Mouse (Mus musculus) heart, embryonic 16.5 days (tissue): ENCODE data around the gene Elmod3. TPM values are rescaled to one million over a fixed set of nuclear protein-coding genes. Genes with fewer than 3 reads are reported as not detected.

Experiments used
- ATAC-seq: fragments of 200-750 bp; cut with Nextera tagmentation; replicated peaks from 2 replicates; pipeline ENCODE4 v1.8.0; 2017; ENCODE audit warnings: moderate number of reproducible peaks; ENCODE audit not compliant: insufficient read depth, low FRiP score; ENCODE audit errors: extremely low read depth
- H3K27ac ChIP-seq: fragments of 300-500 bp; sonication (generic); 2 replicates; pipeline ENCODE4 v1.5.1; 2014; ENCODE audit warnings: mild to moderate bottlenecking, low read length, control low read depth, moderate library complexity
- H3K27me3 ChIP-seq: fragments of 300-500 bp; sonication (generic); 2 replicates; pipeline ENCODE4 v1.6.1; 2014; ENCODE audit warnings: low read length, mixed read lengths; ENCODE audit not compliant: control insufficient read depth, insufficient read depth
- H3K36me3 ChIP-seq: fragments of 300-500 bp; sonication (generic); 2 replicates; pipeline ENCODE4 v1.6.1; 2014; ENCODE audit not compliant: control insufficient read depth, insufficient read depth
- H3K4me1 ChIP-seq: fragments of 300-500 bp; sonication (generic); 2 replicates; pipeline ENCODE4 v1.6.1; 2014; ENCODE audit warnings: low read length, mixed read lengths; ENCODE audit not compliant: control insufficient read depth, insufficient read depth
- H3K4me2 ChIP-seq: fragments of 300-500 bp; sonication (generic); 2 replicates; pipeline ENCODE4 v1.6.1; 2014; ENCODE audit warnings: low read depth, mild to moderate bottlenecking, control low read depth, low read length
- H3K4me3 ChIP-seq: fragments of 300-500 bp; sonication (generic); 2 replicates; pipeline ENCODE4 v1.5.1; 2014; ENCODE audit warnings: mild to moderate bottlenecking, control low read depth, low read length
- H3K9ac ChIP-seq: fragments of 300-500 bp; sonication (generic); 2 replicates; pipeline ENCODE4 v1.6.1; 2014; ENCODE audit warnings: low read length, control low read depth
- H3K9me3 ChIP-seq: fragments of 300-500 bp; sonication (generic); replicated peaks from 2 replicates; pipeline ENCODE4 v1.6.1; 2016; ENCODE audit warnings: low read length; ENCODE audit not compliant: control insufficient read depth
- WGBS: fragments of 180-500 bp; shearing (Covaris S2); extraction: QIAGEN DNeasy Blood & Tissue Kit; methylation state at CpG from one replicate; pipeline ENCODE4 v1.1.7; 2014; 5-methylcytosine and 5-hydroxymethylcytosine counted together
- polyA plus RNA-seq: library from polyadenylated mRNA; unstranded; fragments of >200 nt; fragmentation: Nextera tagmentation; extraction: Ambion mirVana; gene quantifications from 2 replicates; pipeline ENCODE4 v1.2.1, GENCODE M21; 2015

Elmod3 gene
- 13.8 and 15.2 TPM in 2 replicates for polyA plus RNA-seq

- Histone ChIP-seq H3K4me2 (peak within 1 kb of the TSS; percentile 79), H3K9me3 (no peaks in the 10 kb centered on the region), H3K27ac (peak within 1 kb of the TSS; percentile 96), H3K36me3 (no peaks in the 10 kb centered on the region), H3K27me3 (no peaks in the 10 kb centered on the region), H3K4me3 (peak within 1 kb of the TSS; percentile 66), H3K4me1 (peaks cover 14% of the 10 kb centered on the region), H3K9ac (peak within 1 kb of the TSS; percentile 82)
- under 1% methylated on average over 38 of the region's 38 CpGs for WGBS
- ATAC-seq = peak; percentile 91
Observed at GRCm38 (mm10) chr6:72597956-72598753, at the start of gene Elmod3, which contains the start of gene Retsat. TSS of gene Elmod3 (minus strand) at chr6:72598413. TSS of gene Retsat (plus strand) at chr6:72598475.

- Histone ChIP-seq H3K4me2 (peak overlapping the region; percentile 1; the same call in 1 of the 2 replicates), H3K36me3 (no peaks in the 10 kb centered on the region), H3K4me1 (0 out of 2 replicates have a peak, but pooled peaks cover 3% of the 10 kb centered on the region), H3K27ac (no peak overlapping the region; the same call in 1 of the 2 replicates), H3K9ac (no peak overlapping the region), H3K9me3 (no peaks in the 10 kb centered on the region), H3K4me3 (no peak overlapping the region), H3K27me3 (no peaks in the 10 kb centered on the region)
- ATAC-seq = peak; percentile 86
- WGBS = 25% methylated on average over 10 of the region's 10 CpGs
Observed at GRCm38 (mm10) chr6:72647383-72647820, 49.2 kb upstream of the Elmod3 start.

- H3K27me3 ChIP-seq = no peaks in the 10 kb centered on the region
- 87% methylated on average over 7 of the region's 7 CpGs for WGBS
- 0 out of 2 replicates have a peak, but pooled peaks cover 3% of the 10 kb centered on the region for H3K4me1 ChIP-seq
- H3K4me3 ChIP-seq = no peak overlapping the region
- no peak overlapping the region for H3K9ac ChIP-seq
- no peak overlapping the region for H3K4me2 ChIP-seq
- ATAC-seq = no peak
- H3K27ac ChIP-seq = no peak overlapping the region
- H3K9me3 ChIP-seq = no peaks in the 10 kb centered on the region
- H3K36me3 ChIP-seq = no peaks in the 10 kb centered on the region
Observed at GRCm38 (mm10) chr6:72645364-72645763, 47.2 kb upstream of the Elmod3 start.

- H3K4me1 ChIP-seq = 0 out of 2 replicates have a peak, but pooled peaks cover 3% of the 10 kb centered on the region
- 64% methylated on average over 4 of the region's 4 CpGs for WGBS
- H3K9ac ChIP-seq = no peak overlapping the region
- ATAC-seq = no peak
- H3K9me3 ChIP-seq = no peaks in the 10 kb centered on the region
- no peaks in the 10 kb centered on the region for H3K36me3 ChIP-seq
- H3K4me2 ChIP-seq = no peak overlapping the region
- H3K27me3 ChIP-seq = no peaks in the 10 kb centered on the region
- H3K27ac ChIP-seq = no peak overlapping the region
- H3K4me3 ChIP-seq = no peak overlapping the region
Observed at GRCm38 (mm10) chr6:72644576-72644975, 46.4 kb upstream of the Elmod3 start.

- 0 out of 2 replicates have a peak, but pooled peaks cover under 1% of the 10 kb centered on the region for H3K4me1 ChIP-seq
- no peak overlapping the region for H3K27ac ChIP-seq
- no peaks in the 10 kb centered on the region for H3K27me3 ChIP-seq
- WGBS = 72% methylated on average over 18 of the region's 18 CpGs
- no peak overlapping the region for H3K4me2 ChIP-seq
- H3K36me3 ChIP-seq = no peaks in the 10 kb centered on the region
- H3K9me3 ChIP-seq = no peaks in the 10 kb centered on the region
- ATAC-seq = no peak
- no peak overlapping the region for H3K9ac ChIP-seq
- no peak overlapping the region for H3K4me3 ChIP-seq
Observed at GRCm38 (mm10) chr6:72641218-72641954, 43.2 kb upstream of the Elmod3 start.

- H3K27me3 ChIP-seq = no peaks in the 10 kb centered on the region
- H3K36me3 ChIP-seq = no peaks in the 10 kb centered on the region
- ATAC-seq = no peak
- no peaks in the 10 kb centered on the region for H3K9me3 ChIP-seq
- no peak overlapping the region for H3K9ac ChIP-seq
- 0 out of 2 replicates have a peak, but pooled peaks cover 4% of the 10 kb centered on the region for H3K4me1 ChIP-seq
- H3K27ac ChIP-seq = no peak overlapping the region
- 76% methylated on average over 3 of the region's 3 CpGs for WGBS
- H3K4me3 ChIP-seq = no peak overlapping the region
- H3K4me2 ChIP-seq = no peak overlapping the region
Observed at GRCm38 (mm10) chr6:72636940-72637339, 38.7 kb upstream of the Elmod3 start.

- Histone ChIP-seq H3K36me3 (0 out of 2 replicates have a peak, but pooled peaks cover 2% of the 10 kb centered on the region), H3K9me3 (no peaks in the 10 kb centered on the region), H3K27ac (no peak overlapping the region), H3K27me3 (no peaks in the 10 kb centered on the region), H3K4me2 (peak overlapping the region; percentile 46), H3K4me3 (no peak overlapping the region), H3K4me1 (0 out of 2 replicates have a peak, but pooled peaks cover 4% of the 10 kb centered on the region), H3K9ac (peak overlapping the region; percentile 57; the same call in 1 of the 2 replicates)
- WGBS = 42% methylated on average over 12 of the region's 12 CpGs
- ATAC-seq = peak; percentile 75
Observed at GRCm38 (mm10) chr6:72635760-72636431, 37.7 kb upstream of the Elmod3 start.

GRCm38 (mm10) chr6:72634311-72634710 lies 36.1 kb upstream of the Elmod3 start:
- H3K4me3 ChIP-seq = no peak overlapping the region
- H3K9ac ChIP-seq = no peak overlapping the region
- H3K27ac ChIP-seq = no peak overlapping the region
- H3K27me3 ChIP-seq = no peaks in the 10 kb centered on the region
- no peaks in the 10 kb centered on the region for H3K9me3 ChIP-seq
- no peak overlapping the region for H3K4me2 ChIP-seq
- ATAC-seq = no peak
- 0 out of 2 replicates have a peak, but pooled peaks cover 4% of the 10 kb centered on the region for H3K4me1 ChIP-seq
- peaks cover 6% of the 10 kb centered on the region; the same call in 1 of the 2 replicates for H3K36me3 ChIP-seq
- WGBS = 68% methylated on average over 10 of the region's 10 CpGs
